Mouse (Mus musculus): ENCODE data around the gene Tgfa. TPM values are rescaled to one million over a fixed set of nuclear protein-coding genes. Genes with fewer than 3 reads are reported as not detected.

Tgfa gene
- polyA plus RNA-seq, 1 experiment from 2014 or later = 4.3 TPM

- H3K27me3 ChIP-seq (ENCODE audit: control insufficient read depth, insufficient read depth, low read depth, low read length) = no peaks in the 10 kb centered on the region
- H3K9ac ChIP-seq (ENCODE audit: low read length) = no peak overlapping the region
- ATAC-seq (ENCODE audit: low read depth) = no peak
- no peaks in the 10 kb centered on the region for H3K9me3 ChIP-seq (ENCODE audit: control insufficient read depth, low read length)
- no peaks in the 10 kb centered on the region for H3K36me3 ChIP-seq (ENCODE audit: control insufficient read depth, insufficient read depth, low read length)
- H3K4me1 ChIP-seq (replicated peaks; ENCODE audit: control insufficient read depth, insufficient read depth, low read length) = peaks cover 9% of the 10 kb centered on the region
- WGBS = 52% methylated on average over 3 of the region's 3 CpGs
- no peak overlapping the region for H3K27ac ChIP-seq (ENCODE audit: low read length)
- no peak overlapping the region for H3K4me2 ChIP-seq (ENCODE audit: low read depth, low read length)
- no peak overlapping the region for H3K4me3 ChIP-seq (ENCODE audit: low read length)
Observed at GRCm38 (mm10) chr6:86160878-86161277, 34.1 kb upstream of the Tgfa start.

DNA sequence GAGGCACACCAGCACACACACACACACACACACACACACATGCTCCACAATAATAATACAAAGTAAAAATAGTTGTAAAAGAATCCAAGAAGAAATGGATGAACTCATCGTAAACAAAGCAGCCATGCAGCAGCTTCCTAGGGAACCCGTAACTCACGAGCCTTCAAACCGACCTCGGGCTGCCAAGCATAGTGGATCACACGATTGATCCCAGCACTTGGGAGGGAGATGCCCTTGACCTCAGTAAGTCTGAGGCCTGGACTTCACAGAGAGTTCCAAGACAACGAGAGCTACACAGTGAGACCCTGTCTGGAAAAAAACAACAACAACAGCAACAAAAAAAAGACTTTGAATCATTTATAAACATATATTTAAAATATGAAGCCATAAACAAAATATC, 33.4 kb upstream of the Tgfa start:
- H3K27ac ChIP-seq (ENCODE audit: low read length) = no peak overlapping the region
- ATAC-seq (ENCODE audit: low read depth) = no peak
- no peak overlapping the region for H3K4me3 ChIP-seq (ENCODE audit: low read length)
- no peaks in the 10 kb centered on the region for H3K27me3 ChIP-seq (ENCODE audit: control insufficient read depth, insufficient read depth, low read depth, low read length)
- peaks cover 9% of the 10 kb centered on the region for H3K4me1 ChIP-seq (replicated peaks; ENCODE audit: control insufficient read depth, insufficient read depth, low read length)
- 33% methylated on average over 7 of the region's 7 CpGs for WGBS
- no peak overlapping the region for H3K9ac ChIP-seq (ENCODE audit: low read length)
- H3K4me2 ChIP-seq (ENCODE audit: low read depth, low read length) = no peak overlapping the region
- H3K9me3 ChIP-seq (ENCODE audit: control insufficient read depth, low read length) = no peaks in the 10 kb centered on the region
- no peaks in the 10 kb centered on the region for H3K36me3 ChIP-seq (ENCODE audit: control insufficient read depth, insufficient read depth, low read length)

- Histone ChIP-seq H3K36me3 (ENCODE audit: control insufficient read depth, insufficient read depth, low read length) (no peaks in the 10 kb centered on the region), H3K9ac (ENCODE audit: low read length) (no peak overlapping the region), H3K27me3 (ENCODE audit: control insufficient read depth, insufficient read depth, low read depth, low read length) (no peaks in the 10 kb centered on the region), H3K9me3 (ENCODE audit: control insufficient read depth, low read length) (no peaks in the 10 kb centered on the region), H3K4me3 (ENCODE audit: low read length) (no peak overlapping the region), H3K4me1 (replicated peaks; ENCODE audit: control insufficient read depth, insufficient read depth, low read length) (no peaks in the 10 kb centered on the region), H3K4me2 (ENCODE audit: low read depth, low read length) (no peak overlapping the region), H3K27ac (ENCODE audit: low read length) (no peak overlapping the region)
- 53% methylated on average over 3 of the region's 3 CpGs for WGBS
- no peak for ATAC-seq (ENCODE audit: low read depth)
Observed at GRCm38 (mm10) chr6:86164028-86164427, 31.0 kb upstream of the Tgfa start.

DNA sequence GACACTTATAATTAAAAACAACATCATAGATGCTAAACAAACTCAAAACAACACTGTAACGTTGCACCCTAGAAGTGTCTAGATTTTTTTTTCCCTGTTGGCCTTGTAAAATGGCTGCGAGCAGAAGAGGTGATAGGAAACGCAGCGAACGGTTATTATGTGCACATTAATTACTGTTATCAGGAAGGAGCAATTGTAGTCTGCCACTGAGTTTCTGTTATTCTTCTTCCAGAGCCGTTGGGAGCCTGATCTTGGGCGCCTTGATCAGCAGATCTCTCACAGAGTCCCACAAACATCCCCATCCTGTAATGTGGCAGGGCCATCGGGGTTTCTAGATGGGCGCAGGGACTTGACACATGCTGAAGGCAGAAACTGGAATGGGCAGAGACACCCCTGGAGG, 28.6 kb upstream of the Tgfa start:
- H3K4me3 ChIP-seq (ENCODE audit: low read length) = no peak overlapping the region
- no peaks in the 10 kb centered on the region for H3K9me3 ChIP-seq (ENCODE audit: control insufficient read depth, low read length)
- no peak overlapping the region for H3K4me2 ChIP-seq (ENCODE audit: low read depth, low read length)
- H3K36me3 ChIP-seq (ENCODE audit: control insufficient read depth, insufficient read depth, low read length) = no peaks in the 10 kb centered on the region
- no peak overlapping the region for H3K9ac ChIP-seq (ENCODE audit: low read length)
- no peaks in the 10 kb centered on the region for H3K4me1 ChIP-seq (replicated peaks; ENCODE audit: control insufficient read depth, insufficient read depth, low read length)
- no peak for ATAC-seq (ENCODE audit: low read depth)
- no peak overlapping the region for H3K27ac ChIP-seq (ENCODE audit: low read length)
- WGBS = 64% methylated on average over 9 of the region's 9 CpGs
- H3K27me3 ChIP-seq (ENCODE audit: control insufficient read depth, insufficient read depth, low read depth, low read length) = no peaks in the 10 kb centered on the region

- Histone ChIP-seq H3K27ac (ENCODE audit: low read length) (no peak overlapping the region), H3K9ac (ENCODE audit: low read length) (no peak overlapping the region), H3K4me1 (replicated peaks; ENCODE audit: control insufficient read depth, insufficient read depth, low read length) (no peaks in the 10 kb centered on the region), H3K27me3 (ENCODE audit: control insufficient read depth, insufficient read depth, low read depth, low read length) (no peaks in the 10 kb centered on the region), H3K4me2 (ENCODE audit: low read depth, low read length) (no peak overlapping the region), H3K36me3 (ENCODE audit: control insufficient read depth, insufficient read depth, low read length) (no peaks in the 10 kb centered on the region), H3K9me3 (ENCODE audit: control insufficient read depth, low read length) (no peaks in the 10 kb centered on the region), H3K4me3 (ENCODE audit: low read length) (no peak overlapping the region)
- WGBS = 74% methylated on average over 5 of the region's 5 CpGs
- ATAC-seq (ENCODE audit: low read depth) = no peak
Observed at GRCm38 (mm10) chr6:86167851-86168250, 27.2 kb upstream of the Tgfa start.

- WGBS = 42% methylated on average over 4 of the region's 4 CpGs
- Histone ChIP-seq H3K27ac (ENCODE audit: low read length) (no peak overlapping the region), H3K4me3 (ENCODE audit: low read length) (no peak overlapping the region), H3K4me2 (ENCODE audit: low read depth, low read length) (no peak overlapping the region), H3K36me3 (ENCODE audit: control insufficient read depth, insufficient read depth, low read length) (no peaks in the 10 kb centered on the region), H3K4me1 (replicated peaks; ENCODE audit: control insufficient read depth, insufficient read depth, low read length) (no peaks in the 10 kb centered on the region), H3K9me3 (ENCODE audit: control insufficient read depth, low read length) (no peaks in the 10 kb centered on the region), H3K9ac (ENCODE audit: low read length) (no peak overlapping the region), H3K27me3 (ENCODE audit: control insufficient read depth, insufficient read depth, low read depth, low read length) (no peaks in the 10 kb centered on the region)
- ATAC-seq (ENCODE audit: low read depth) = no peak
Observed at GRCm38 (mm10) chr6:86169166-86169565, 25.9 kb upstream of the Tgfa start.

DNA sequence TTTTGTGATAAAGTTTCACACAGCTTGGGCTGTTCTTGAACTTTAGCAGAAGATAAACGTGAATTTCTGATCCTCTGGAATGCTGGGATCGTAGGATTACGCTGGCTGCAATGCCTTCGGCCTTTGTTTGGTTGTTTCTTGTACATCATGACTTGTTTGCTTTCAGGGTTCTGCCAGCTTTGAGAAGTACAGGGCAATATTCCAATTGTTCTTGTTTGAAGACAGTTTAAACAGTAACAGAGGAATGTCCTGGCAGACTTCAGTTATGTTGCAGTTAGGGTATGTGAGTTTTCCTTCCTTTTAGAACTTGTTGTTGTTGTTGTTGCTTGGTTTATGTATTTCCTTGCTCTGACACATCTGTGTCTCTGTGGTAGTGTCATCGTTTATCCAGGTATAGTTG, 18.8 kb upstream of the Tgfa start:
- ATAC-seq (ENCODE audit: low read depth) = no peak
- Histone ChIP-seq H3K9me3 (ENCODE audit: control insufficient read depth, low read length) (no peaks in the 10 kb centered on the region), H3K36me3 (ENCODE audit: control insufficient read depth, insufficient read depth, low read length) (no peaks in the 10 kb centered on the region), H3K4me3 (ENCODE audit: low read length) (no peak overlapping the region), H3K27me3 (ENCODE audit: control insufficient read depth, insufficient read depth, low read depth, low read length) (no peaks in the 10 kb centered on the region), H3K27ac (ENCODE audit: low read length) (no peak overlapping the region), H3K4me1 (replicated peaks; ENCODE audit: control insufficient read depth, insufficient read depth, low read length) (no peaks in the 10 kb centered on the region; the same call in 1 of the 2 replicates), H3K4me2 (ENCODE audit: low read depth, low read length) (no peak overlapping the region), H3K9ac (ENCODE audit: low read length) (no peak overlapping the region)
- 42% methylated on average over 5 of the region's 5 CpGs for WGBS

GRCm38 (mm10) chr6:86176721-86177120, 18.3 kb upstream of the Tgfa start:
- H3K9ac ChIP-seq (ENCODE audit: low read length) = no peak overlapping the region
- ATAC-seq (ENCODE audit: low read depth) = no peak
- no peaks in the 10 kb centered on the region for H3K27me3 ChIP-seq (ENCODE audit: control insufficient read depth, insufficient read depth, low read depth, low read length)
- H3K9me3 ChIP-seq (ENCODE audit: control insufficient read depth, low read length) = no peaks in the 10 kb centered on the region
- no peaks in the 10 kb centered on the region; the same call in 1 of the 2 replicates for H3K4me1 ChIP-seq (replicated peaks; ENCODE audit: control insufficient read depth, insufficient read depth, low read length)
- no peak overlapping the region for H3K4me2 ChIP-seq (ENCODE audit: low read depth, low read length)
- 46% methylated on average over 6 of the region's 6 CpGs for WGBS
- no peak overlapping the region for H3K4me3 ChIP-seq (ENCODE audit: low read length)
- no peak overlapping the region for H3K27ac ChIP-seq (ENCODE audit: low read length)
- H3K36me3 ChIP-seq (ENCODE audit: control insufficient read depth, insufficient read depth, low read length) = no peaks in the 10 kb centered on the region

GRCm38 (mm10) chr6:86177331-86177982, 17.6 kb upstream of the Tgfa start:
- ATAC-seq (ENCODE audit: low read depth) = no peak
- Histone ChIP-seq H3K9me3 (ENCODE audit: control insufficient read depth, low read length) (no peaks in the 10 kb centered on the region), H3K9ac (ENCODE audit: low read length) (no peak overlapping the region), H3K4me2 (ENCODE audit: low read depth, low read length) (no peak overlapping the region), H3K36me3 (ENCODE audit: control insufficient read depth, insufficient read depth, low read length) (no peaks in the 10 kb centered on the region), H3K4me1 (replicated peaks; ENCODE audit: control insufficient read depth, insufficient read depth, low read length) (no peaks in the 10 kb centered on the region; the same call in 1 of the 2 replicates), H3K4me3 (ENCODE audit: low read length) (no peak overlapping the region), H3K27ac (ENCODE audit: low read length) (no peak overlapping the region), H3K27me3 (ENCODE audit: control insufficient read depth, insufficient read depth, low read depth, low read length) (no peaks in the 10 kb centered on the region)
- WGBS = 90% methylated on average over 9 of the region's 9 CpGs

DNA sequence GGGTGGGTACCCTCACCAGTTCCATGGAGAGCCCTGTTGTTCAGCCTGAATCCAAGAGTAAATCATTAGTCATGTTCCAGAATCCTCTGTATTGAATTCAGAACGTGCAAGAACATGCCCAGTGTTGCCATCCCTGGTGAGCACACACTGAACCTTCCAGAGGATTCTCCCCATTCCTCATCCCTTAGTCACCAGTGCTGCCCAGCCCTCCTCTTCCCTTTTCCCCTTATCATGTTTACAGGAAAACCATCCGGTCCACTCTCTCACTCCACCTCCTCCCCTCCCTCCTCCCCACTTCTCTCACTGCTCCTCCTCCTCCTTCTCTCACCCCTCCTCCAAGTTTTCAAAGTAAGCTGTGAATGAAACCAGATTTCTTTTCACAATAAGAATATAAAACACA, 14.4 kb upstream of the Tgfa start:
- peak; percentile 66 for ATAC-seq (ENCODE audit: low read depth)
- 7% methylated on average over 2 of the region's 2 CpGs for WGBS
- Histone ChIP-seq H3K4me3 (ENCODE audit: low read length) (no peak overlapping the region), H3K4me1 (replicated peaks; ENCODE audit: control insufficient read depth, insufficient read depth, low read length) (no peaks in the 10 kb centered on the region; the same call in 1 of the 2 replicates), H3K4me2 (ENCODE audit: low read depth, low read length) (no peak overlapping the region), H3K27me3 (ENCODE audit: control insufficient read depth, insufficient read depth, low read depth, low read length) (no peaks in the 10 kb centered on the region), H3K9ac (ENCODE audit: low read length) (no peak overlapping the region), H3K36me3 (ENCODE audit: control insufficient read depth, insufficient read depth, low read length) (no peaks in the 10 kb centered on the region), H3K27ac (ENCODE audit: low read length) (no peak overlapping the region), H3K9me3 (ENCODE audit: control insufficient read depth, low read length) (no peaks in the 10 kb centered on the region)
